Mouse (Mus musculus): Measurements from ENCODE around the gene Pald1. TPM values are rescaled to one million over a fixed set of nuclear protein-coding genes. Genes with fewer than 3 reads are reported as not detected.

Pald1 gene
- 18.3 and 19.6 TPM in 2 replicates for polyA plus RNA-seq (2014; fragmentation: Nextera tagmentation; extraction: Ambion mirVana)

DNA sequence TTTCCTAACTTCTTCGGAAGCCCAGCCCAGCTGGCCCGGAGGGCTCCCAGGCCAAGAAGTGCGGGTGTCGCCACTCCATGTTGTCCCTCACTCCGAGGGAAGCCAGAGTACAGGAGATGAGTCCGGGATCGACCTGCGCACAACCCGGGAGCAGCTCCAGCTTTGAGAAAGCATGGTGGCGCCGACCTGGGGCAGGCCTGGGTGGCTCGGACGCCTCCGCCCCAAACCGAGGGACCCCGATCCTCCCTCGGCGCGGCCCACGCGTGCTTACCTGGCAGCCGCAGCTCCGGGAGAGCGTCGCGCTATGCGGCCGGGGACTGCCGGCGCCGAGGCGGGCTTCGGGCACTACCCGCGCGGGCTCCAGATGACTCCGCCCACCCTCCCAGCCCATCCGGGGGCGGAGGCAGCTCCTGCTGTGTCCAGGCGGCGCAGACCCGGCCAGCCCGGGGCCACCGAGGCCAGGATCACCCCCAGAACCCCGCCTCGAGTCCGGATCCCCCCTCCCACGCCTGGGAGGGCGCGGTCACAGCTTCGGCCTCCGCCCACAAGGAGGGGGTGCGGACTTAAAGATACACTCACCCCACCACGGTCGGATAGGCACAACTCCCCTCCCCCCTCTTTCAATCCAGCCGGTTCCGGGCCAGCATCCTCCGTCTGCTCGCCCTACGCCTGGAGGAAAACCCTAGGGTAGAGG, at the start of gene Pald1:
Gene Pald1, minus strand, starts transcription at position 510 of the 694 bp plus-strand sequence.
- ATAC-seq (replicated peaks; ENCODE audit: low FRiP score, low TSS enrichment, low read depth) (peak; percentile 87), DNase-seq (ENCODE audit: low spot score) (peak; percentile 91)
- Histone ChIP-seq H3K9me3 (ENCODE audit: control insufficient read depth, low read length) (no peaks in the 10 kb centered on the region), H3K27ac (ENCODE audit: low read depth) (peak within 1 kb of the TSS; percentile 12; the same call in 1 of the 2 replicates), H3K27me3 (replicated peaks; ENCODE audit: control insufficient read depth, insufficient read depth, low read length) (no peaks in the 10 kb centered on the region), H3K4me3 (ENCODE audit: low read depth, low read length) (peak within 1 kb of the TSS; percentile 58), H3K4me1 (replicated peaks; ENCODE audit: control insufficient read depth, insufficient read depth, low read length) (peaks cover 52% of the 10 kb centered on the region), H3K36me3 (ENCODE audit: control insufficient read depth, insufficient read depth, low read length) (no peaks in the 10 kb centered on the region), H3K4me2 (ENCODE audit: low read length) (peak within 1 kb of the TSS; percentile 73), H3K9ac (ENCODE audit: low read length) (peak within 1 kb of the TSS; percentile 54)
- WGBS, result under 1% methylated on average over 58 of the region's 60 CpGs

- Histone ChIP-seq H3K4me1 (replicated peaks; ENCODE audit: control insufficient read depth, insufficient read depth, low read length) (no peaks in the 10 kb centered on the region), H3K4me3 (ENCODE audit: low read depth, low read length) (no peak overlapping the region), H3K27ac (ENCODE audit: low read depth) (no peak overlapping the region), H3K4me2 (ENCODE audit: low read length) (no peak overlapping the region), H3K9me3 (ENCODE audit: control insufficient read depth, low read length) (no peaks in the 10 kb centered on the region), H3K36me3 (ENCODE audit: control insufficient read depth, insufficient read depth, low read length) (peaks cover 59% of the 10 kb centered on the region), H3K27me3 (replicated peaks; ENCODE audit: control insufficient read depth, insufficient read depth, low read length) (no peaks in the 10 kb centered on the region), H3K9ac (ENCODE audit: low read length) (no peak overlapping the region)
- ATAC-seq (replicated peaks; ENCODE audit: low FRiP score, low TSS enrichment, low read depth) (no peak), DNase-seq (ENCODE audit: low spot score) (no peak)
- WGBS, result 95% methylated on average over 9 of the region's 9 CpGs
These were observed 48.0 kb upstream of the Pald1 start for GRCm38 (mm10) chr10:61431375-61431774.

DNA sequence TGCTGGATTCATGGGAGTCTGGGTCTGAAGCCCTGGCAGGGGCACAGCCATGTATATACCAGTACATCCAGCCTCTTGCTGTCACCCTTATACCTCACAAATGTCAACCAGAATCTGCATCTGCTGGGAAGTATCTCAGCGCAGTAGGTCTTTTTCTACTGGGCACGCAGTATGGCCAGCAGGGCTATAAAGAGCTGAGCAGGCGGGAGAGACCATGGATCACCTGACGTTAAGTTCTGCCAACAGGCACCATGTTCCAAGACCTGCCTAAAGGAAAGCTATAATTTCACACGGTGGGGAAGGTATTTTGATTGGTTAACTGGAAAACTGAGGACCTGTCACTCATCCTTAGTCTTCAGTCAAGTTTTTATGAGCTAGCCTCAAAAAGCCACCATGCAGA, 45.7 kb upstream of the Pald1 start:
- WGBS, result 93% methylated on average over 5 of the region's 5 CpGs
- ATAC-seq (replicated peaks; ENCODE audit: low FRiP score, low TSS enrichment, low read depth) (no peak), DNase-seq (ENCODE audit: low spot score) (no peak)
- H3K27ac ChIP-seq (ENCODE audit: low read depth), result no peak overlapping the region
- no peak overlapping the region for H3K4me2 ChIP-seq (ENCODE audit: low read length)
- H3K36me3 ChIP-seq (ENCODE audit: control insufficient read depth, insufficient read depth, low read length), result peaks cover 41% of the 10 kb centered on the region
- H3K9me3 ChIP-seq (ENCODE audit: control insufficient read depth, low read length), result no peaks in the 10 kb centered on the region
- no peaks in the 10 kb centered on the region for H3K27me3 ChIP-seq (replicated peaks; ENCODE audit: control insufficient read depth, insufficient read depth, low read length)
- no peak overlapping the region for H3K4me3 ChIP-seq (ENCODE audit: low read depth, low read length)
- H3K4me1 ChIP-seq (replicated peaks; ENCODE audit: control insufficient read depth, insufficient read depth, low read length), result no peaks in the 10 kb centered on the region
- H3K9ac ChIP-seq (ENCODE audit: low read length), result no peak overlapping the region

DNA sequence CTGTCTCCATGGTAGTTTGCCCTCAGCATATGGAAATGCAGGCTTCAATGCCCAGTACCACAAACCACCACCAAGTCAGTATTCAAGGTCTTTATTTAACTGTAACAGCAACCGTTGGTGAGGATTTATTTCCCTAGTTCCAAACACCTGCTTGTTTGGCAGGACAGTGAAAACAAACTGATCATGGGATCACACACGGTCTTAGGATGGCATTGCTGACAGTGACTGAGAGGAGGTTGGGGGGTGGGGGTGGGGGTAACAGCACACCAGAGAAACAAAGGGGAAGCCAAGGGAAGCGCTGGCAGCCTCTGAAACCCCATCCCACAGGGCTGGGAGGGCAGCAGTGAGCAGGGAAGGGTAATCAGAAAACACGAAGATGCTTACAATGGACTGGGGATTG, 45.1 kb upstream of the Pald1 start:
- H3K4me2 ChIP-seq (ENCODE audit: low read length), result no peak overlapping the region
- WGBS, result 68% methylated on average over 4 of the region's 4 CpGs
- no peak for DNase-seq (ENCODE audit: low spot score)

GRCm38 (mm10) chr10:61427951-61428350, 44.6 kb upstream of the Pald1 start:
- WGBS, result 86% methylated on average over 6 of the region's 6 CpGs
- Histone ChIP-seq H3K9ac (ENCODE audit: low read length) (no peak overlapping the region), H3K9me3 (ENCODE audit: control insufficient read depth, low read length) (no peaks in the 10 kb centered on the region), H3K4me2 (ENCODE audit: low read length) (no peak overlapping the region), H3K4me3 (ENCODE audit: low read depth, low read length) (no peak overlapping the region), H3K27me3 (replicated peaks; ENCODE audit: control insufficient read depth, insufficient read depth, low read length) (no peaks in the 10 kb centered on the region), H3K4me1 (replicated peaks; ENCODE audit: control insufficient read depth, insufficient read depth, low read length) (no peaks in the 10 kb centered on the region), H3K27ac (ENCODE audit: low read depth) (no peak overlapping the region), H3K36me3 (ENCODE audit: control insufficient read depth, insufficient read depth, low read length) (peaks cover 31% of the 10 kb centered on the region)
- no peak for ATAC-seq (replicated peaks; ENCODE audit: low FRiP score, low TSS enrichment, low read depth)
- DNase-seq (ENCODE audit: low spot score), result no peak

More for the DNA sequence above, 45.1 kb upstream of the Pald1 start:
- Histone ChIP-seq H3K27me3 (replicated peaks; ENCODE audit: control insufficient read depth, insufficient read depth, low read length) (no peaks in the 10 kb centered on the region), H3K4me3 (ENCODE audit: low read depth, low read length) (no peak overlapping the region), H3K36me3 (ENCODE audit: control insufficient read depth, insufficient read depth, low read length) (peaks cover 35% of the 10 kb centered on the region), H3K9me3 (ENCODE audit: control insufficient read depth, low read length) (no peaks in the 10 kb centered on the region), H3K4me1 (replicated peaks; ENCODE audit: control insufficient read depth, insufficient read depth, low read length) (no peaks in the 10 kb centered on the region), H3K27ac (ENCODE audit: low read depth) (no peak overlapping the region), H3K9ac (ENCODE audit: low read length) (no peak overlapping the region)
- ATAC-seq (replicated peaks; ENCODE audit: low FRiP score, low TSS enrichment, low read depth), result no peak

GRCm38 (mm10) chr10:61426251-61426757, 43.0 kb upstream of the Pald1 start:
- Histone ChIP-seq H3K4me2 (ENCODE audit: low read length) (no peak overlapping the region), H3K9me3 (ENCODE audit: control insufficient read depth, low read length) (no peaks in the 10 kb centered on the region), H3K4me1 (replicated peaks; ENCODE audit: control insufficient read depth, insufficient read depth, low read length) (no peaks in the 10 kb centered on the region), H3K27me3 (replicated peaks; ENCODE audit: control insufficient read depth, insufficient read depth, low read length) (no peaks in the 10 kb centered on the region), H3K36me3 (ENCODE audit: control insufficient read depth, insufficient read depth, low read length) (peaks cover 20% of the 10 kb centered on the region), H3K4me3 (ENCODE audit: low read depth, low read length) (no peak overlapping the region), H3K27ac (ENCODE audit: low read depth) (no peak overlapping the region), H3K9ac (ENCODE audit: low read length) (no peak overlapping the region)
- WGBS, result 54% methylated on average over 2 of the region's 2 CpGs
- DNase-seq (ENCODE audit: low spot score) (no peak), ATAC-seq (replicated peaks; ENCODE audit: low FRiP score, low TSS enrichment, low read depth) (no peak)

- ATAC-seq (replicated peaks; ENCODE audit: low FRiP score, low TSS enrichment, low read depth), result no peak
- Histone ChIP-seq H3K9me3 (ENCODE audit: control insufficient read depth, low read length) (no peaks in the 10 kb centered on the region), H3K36me3 (ENCODE audit: control insufficient read depth, insufficient read depth, low read length) (peaks cover 8% of the 10 kb centered on the region), H3K4me1 (replicated peaks; ENCODE audit: control insufficient read depth, insufficient read depth, low read length) (no peaks in the 10 kb centered on the region), H3K4me2 (ENCODE audit: low read length) (no peak overlapping the region), H3K27ac (ENCODE audit: low read depth) (no peak overlapping the region), H3K4me3 (ENCODE audit: low read depth, low read length) (no peak overlapping the region), H3K9ac (ENCODE audit: low read length) (no peak overlapping the region), H3K27me3 (replicated peaks; ENCODE audit: control insufficient read depth, insufficient read depth, low read length) (peaks cover 2% of the 10 kb centered on the region)
- no peak for DNase-seq (ENCODE audit: low spot score)
- WGBS, result 60% methylated on average over 2 of the region's 2 CpGs
These were observed 41.7 kb upstream of the Pald1 start for GRCm38 (mm10) chr10:61425047-61425446.

- no peak overlapping the region for H3K4me2 ChIP-seq (ENCODE audit: low read length)
- H3K27me3 ChIP-seq (replicated peaks; ENCODE audit: control insufficient read depth, insufficient read depth, low read length), result peaks cover 7% of the 10 kb centered on the region
- WGBS, result 30% methylated on average over 7 of the region's 7 CpGs
- no peak for DNase-seq (ENCODE audit: low spot score)
- H3K9me3 ChIP-seq (ENCODE audit: control insufficient read depth, low read length), result no peaks in the 10 kb centered on the region
- no peaks in the 10 kb centered on the region for H3K4me1 ChIP-seq (replicated peaks; ENCODE audit: control insufficient read depth, insufficient read depth, low read length)
- ATAC-seq (replicated peaks; ENCODE audit: low FRiP score, low TSS enrichment, low read depth), result no peak; the same call in 1 of the 2 replicates
- no peak overlapping the region for H3K4me3 ChIP-seq (ENCODE audit: low read depth, low read length)
- peaks cover 2% of the 10 kb centered on the region; the same call in 1 of the 2 replicates for H3K36me3 ChIP-seq (ENCODE audit: control insufficient read depth, insufficient read depth, low read length)
- H3K27ac ChIP-seq (ENCODE audit: low read depth), result no peak overlapping the region
- no peak overlapping the region for H3K9ac ChIP-seq (ENCODE audit: low read length)
These were observed 41.2 kb upstream of the Pald1 start for GRCm38 (mm10) chr10:61424500-61424899.

- Histone ChIP-seq H3K9ac (ENCODE audit: low read length) (no peak overlapping the region), H3K4me3 (ENCODE audit: low read depth, low read length) (no peak overlapping the region), H3K36me3 (ENCODE audit: control insufficient read depth, insufficient read depth, low read length) (no peaks in the 10 kb centered on the region), H3K27me3 (replicated peaks; ENCODE audit: control insufficient read depth, insufficient read depth, low read length) (peaks cover 20% of the 10 kb centered on the region), H3K27ac (ENCODE audit: low read depth) (no peak overlapping the region), H3K4me2 (ENCODE audit: low read length) (no peak overlapping the region), H3K4me1 (replicated peaks; ENCODE audit: control insufficient read depth, insufficient read depth, low read length) (peaks cover 5% of the 10 kb centered on the region; the same call in 1 of the 2 replicates), H3K9me3 (ENCODE audit: control insufficient read depth, low read length) (no peaks in the 10 kb centered on the region)
- WGBS, result 62% methylated on average over 10 of the region's 10 CpGs
- DNase-seq (ENCODE audit: low spot score) (no peak), ATAC-seq (replicated peaks; ENCODE audit: low FRiP score, low TSS enrichment, low read depth) (no peak)
These were observed 40.0 kb upstream of the Pald1 start for GRCm38 (mm10) chr10:61423289-61423688.
